Mouse (Mus musculus): ENCODE measurements around the gene Cox6b1.

The Cox6b1 gene

GRCm38 (mm10) chr7:30585170-30585569 lies 40.8 kb downstream of the Cox6b1 start:
- no peak for DNase-seq (ENCODE audit: low spot score)

- no peak for DNase-seq (ENCODE audit: low spot score)
Measured at GRCm38 (mm10) chr7:30584339-30584738, 41.6 kb downstream of the Cox6b1 start.

- no peak for DNase-seq (ENCODE audit: low spot score)
Measured at GRCm38 (mm10) chr7:30581547-30581946, 44.4 kb downstream of the Cox6b1 start.

- no peak for DNase-seq (ENCODE audit: low spot score)
Measured at GRCm38 (mm10) chr7:30579950-30580349, 46.0 kb downstream of the Cox6b1 start.

GRCm38 (mm10) chr7:30572969-30573368 lies 53.0 kb downstream of the Cox6b1 start:
- DNase-seq (ENCODE audit: low spot score): peak; percentile 66

- DNase-seq (ENCODE audit: low spot score): no peak
Measured at GRCm38 (mm10) chr7:30572389-30572788, 53.6 kb downstream of the Cox6b1 start.

GRCm38 (mm10) chr7:30567555-30567954 lies 58.4 kb downstream of the Cox6b1 start:
- DNase-seq (ENCODE audit: low spot score): no peak
